Mouse (Mus musculus) lung, postnatal 0 days (tissue): Measurements from ENCODE around the gene Arrb2.

Source experiments
- CTCF ChIP-seq: IDR thresholded peaks from 2 replicates; pipeline ENCODE4 v1.5.1; 2016; ENCODE audit warnings: antibody characterized with exemption, mild to moderate bottlenecking
- EP300 ChIP-seq: IDR thresholded peaks from 2 replicates; pipeline ENCODE4 v1.6.1; 2016; ENCODE audit warnings: antibody characterized with exemption, mild to moderate bottlenecking, control low read depth

GRCm38 (mm10) chr11:70438728-70439374 lies 6.4 kb downstream of the Arrb2 start:
- TF ChIP-seq CTCF (no peak), EP300 (no peak)
